Mouse (Mus musculus) ovary, adult 18-20 months (tissue): Measurements from ENCODE around the gene Gimap8.

Source experiments
- DNase-seq: peaks from one replicate; pipeline ENCODE4 v3.0.0; 2022; ENCODE audit warnings: low spot score, mixed read lengths

Gene Gimap8

GRCm38 (mm10) chr6:48706130-48706529 lies 59.1 kb downstream of the Gimap8 start:
- DNase-seq = no peak
